Mouse (Mus musculus): ENCODE results near the gene Slc22a4.

GRCm38 (mm10) chr11:54006901-54007300, 21.0 kb downstream of the Slc22a4 start:
- TF ChIP-seq CTCF (IDR thresholded peaks at IDR 0.05; ENCODE audit: low read depth, low read length) = no peak
- TF ChIP-seq POLR2A (IDR thresholded peaks at IDR 0.05; ENCODE audit: extremely low read depth, insufficient read depth, low read length) = no peak

Measured in liver, adult 2 months (tissue).